Mouse (Mus musculus) embryo, embryonic 10 days (tissue): ENCODE data around the gene Rp2.
"Not testable (repeated sequence)": the region's sequence is repeated elsewhere in the genome, so short reads cannot be mapped to it uniquely, and the experiment has no call there.

Source experiments
- DNase-seq: peaks from one replicate; pipeline ENCODE4 v3.0.0-alpha.2; 2015; ENCODE audit warnings: low spot score

The Rp2 gene

DNA sequence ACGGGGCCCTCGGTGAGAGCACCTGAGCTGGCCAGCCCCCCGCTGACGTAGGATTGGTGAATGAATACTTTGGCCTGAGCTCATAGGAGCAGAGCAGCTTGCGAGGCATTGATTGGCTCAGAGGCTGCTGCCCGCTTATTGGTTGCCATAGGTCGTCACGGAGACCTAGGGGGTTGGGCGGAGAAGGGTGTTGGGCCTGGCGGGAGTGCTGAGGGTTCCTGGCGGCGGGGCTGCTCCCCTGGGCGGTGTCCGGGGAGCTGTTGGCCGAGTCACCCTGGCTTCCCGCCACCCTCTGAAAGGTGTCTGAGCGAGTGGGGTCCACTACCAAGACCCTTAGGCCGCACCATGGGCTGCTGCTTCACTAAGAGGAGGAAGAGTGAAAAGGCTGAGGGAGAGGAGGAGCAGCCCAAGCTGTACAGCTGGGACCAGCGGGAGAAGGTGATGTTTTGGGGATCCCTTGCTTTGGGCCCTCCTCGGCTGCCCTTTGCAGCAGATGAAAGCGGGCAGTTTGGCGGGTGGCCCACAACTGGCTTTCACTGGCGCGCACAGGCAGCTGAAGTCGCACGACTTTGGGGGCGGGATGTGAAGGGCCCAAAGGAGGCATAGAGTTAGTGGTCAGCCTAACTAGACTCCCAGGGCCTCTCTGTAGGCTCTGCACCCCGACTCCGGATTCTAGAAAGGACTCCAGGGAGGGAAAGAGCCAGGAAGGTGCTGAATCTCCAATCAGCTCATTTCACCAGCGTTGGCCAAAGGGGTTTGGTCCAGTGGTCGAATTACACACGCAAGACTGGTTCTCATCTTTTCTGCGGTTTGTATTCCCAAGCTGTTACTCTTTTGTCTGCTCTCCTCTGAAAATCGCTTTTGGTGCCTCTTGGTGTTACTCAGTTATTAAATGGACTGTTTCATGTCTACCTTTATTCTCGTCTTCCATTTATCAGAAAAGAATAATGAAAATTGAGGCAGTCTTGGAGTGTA is at the start of gene Rp2:
Gene Rp2 (plus strand): TSS at position 91 of the 975 bp plus-strand sequence.
- DNase-seq: peak; percentile 88

DNA sequence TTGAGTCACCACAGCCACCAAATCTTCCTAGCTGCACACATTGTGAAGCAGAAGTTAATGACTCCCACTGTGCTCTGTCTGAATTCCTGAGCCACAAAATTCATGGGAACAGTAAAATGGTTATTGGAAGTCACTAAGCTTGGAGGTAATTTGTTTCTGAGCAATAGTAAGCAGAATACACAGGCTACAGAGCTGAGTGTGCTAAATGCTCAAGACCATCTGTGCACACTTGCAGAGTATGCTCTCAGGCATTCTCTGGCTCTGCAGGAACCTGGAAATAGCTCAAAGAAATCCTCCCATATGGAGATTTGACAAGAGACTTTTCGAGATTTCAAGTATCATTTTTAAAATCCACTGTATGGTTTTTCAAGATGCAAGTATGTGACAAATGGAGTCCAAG is 31.5 kb upstream of the Rp2 start:
- no peak for DNase-seq

DNA sequence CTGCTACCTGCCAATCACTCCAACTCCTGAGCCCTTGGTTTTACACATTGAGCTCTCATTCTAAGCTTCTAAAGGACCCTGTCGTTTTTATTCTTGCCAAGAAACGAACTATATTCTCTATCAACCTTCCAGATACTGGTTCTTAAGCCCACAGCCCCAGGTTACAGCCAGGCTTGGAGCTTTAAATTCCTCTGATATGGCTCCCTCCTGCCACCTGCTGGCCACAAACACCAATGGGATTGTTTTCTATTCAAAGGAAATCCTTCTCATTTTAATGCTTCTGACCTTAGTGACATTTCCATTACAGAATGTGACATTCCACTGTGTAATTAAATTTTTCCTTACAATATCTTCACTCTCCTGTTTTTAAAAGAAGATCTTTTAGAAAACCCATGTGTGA is 28.6 kb upstream of the Rp2 start:
- DNase-seq: peak; percentile 55

DNA sequence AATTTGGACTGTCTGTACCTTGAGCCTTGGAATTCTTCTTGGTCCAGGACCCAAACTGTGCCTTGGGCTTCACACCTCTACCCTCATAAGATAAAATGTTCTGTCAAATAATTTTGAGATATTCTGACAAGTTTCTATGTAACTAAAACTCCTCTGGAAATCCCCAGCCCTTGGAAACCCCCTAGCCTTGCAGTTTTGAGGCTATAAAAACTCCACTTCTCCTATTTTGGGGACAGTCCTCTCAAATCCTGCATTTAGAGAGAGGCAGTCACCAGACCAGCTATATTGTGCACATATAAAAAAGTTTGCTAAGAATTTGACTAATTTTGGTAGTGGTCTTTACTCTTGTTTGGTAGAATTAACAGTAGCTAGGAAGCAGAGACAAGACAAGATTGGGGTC is 19.3 kb upstream of the Rp2 start:
- DNase-seq: no peak

DNA sequence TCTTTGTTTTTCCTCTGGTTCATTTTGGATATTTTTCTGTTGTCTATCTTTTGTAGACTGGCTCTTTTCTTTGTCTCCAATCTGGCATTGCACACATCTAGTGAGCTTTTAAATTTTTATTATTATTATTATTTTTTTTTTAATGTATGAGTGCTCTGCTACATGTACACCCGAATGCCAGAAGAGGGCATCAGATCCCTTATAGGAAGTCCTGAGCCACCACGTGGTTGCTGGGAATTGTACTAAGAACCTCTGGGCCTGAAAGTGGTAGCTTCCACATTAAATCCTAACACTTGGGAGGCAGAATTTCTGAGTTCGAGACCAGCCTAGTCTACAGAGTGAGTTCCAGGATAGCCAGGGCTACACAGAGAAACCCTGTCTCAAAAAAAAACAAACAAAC is 17.9 kb upstream of the Rp2 start:
- DNase-seq: no peak

DNA sequence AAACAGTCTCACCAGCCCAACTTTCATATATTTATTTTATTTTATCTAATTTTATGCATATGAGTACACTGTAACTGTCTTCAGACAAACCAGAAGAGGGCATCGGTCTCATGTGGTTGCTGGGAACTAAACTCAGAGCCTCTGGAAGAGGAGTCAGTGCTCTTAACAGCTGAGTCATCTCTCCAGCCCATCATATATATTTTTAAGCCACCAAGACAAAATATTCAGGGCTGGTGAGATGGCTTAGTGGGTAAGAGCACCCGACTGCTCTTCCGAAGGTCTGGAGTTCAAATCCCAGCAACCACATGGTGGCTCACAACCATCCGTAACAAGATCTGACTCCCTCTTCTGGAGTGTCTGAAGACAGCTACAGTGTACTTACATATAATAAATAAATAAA is 14.0 kb upstream of the Rp2 start:
- DNase-seq: not testable (repeated sequence)

DNA sequence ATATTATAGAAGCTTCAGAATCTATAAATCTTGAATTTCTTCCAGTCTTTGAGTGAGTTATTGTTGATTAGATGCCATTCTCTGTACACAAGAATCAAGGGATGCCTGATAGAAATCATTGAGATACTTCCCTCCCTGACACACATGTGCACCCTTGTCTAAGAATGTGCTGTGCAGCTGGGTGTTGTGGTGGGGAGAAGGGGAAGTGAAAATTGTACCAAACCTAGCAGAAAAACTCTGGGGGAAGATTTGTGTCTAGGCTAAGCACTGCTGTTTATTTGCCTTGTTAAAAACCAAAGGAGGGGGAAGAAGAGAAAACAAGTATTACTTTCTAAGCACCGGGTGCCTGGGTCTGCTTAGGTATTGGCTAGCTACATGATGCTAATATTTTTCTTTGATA is 9.0 kb upstream of the Rp2 start:
- no peak for DNase-seq

DNA sequence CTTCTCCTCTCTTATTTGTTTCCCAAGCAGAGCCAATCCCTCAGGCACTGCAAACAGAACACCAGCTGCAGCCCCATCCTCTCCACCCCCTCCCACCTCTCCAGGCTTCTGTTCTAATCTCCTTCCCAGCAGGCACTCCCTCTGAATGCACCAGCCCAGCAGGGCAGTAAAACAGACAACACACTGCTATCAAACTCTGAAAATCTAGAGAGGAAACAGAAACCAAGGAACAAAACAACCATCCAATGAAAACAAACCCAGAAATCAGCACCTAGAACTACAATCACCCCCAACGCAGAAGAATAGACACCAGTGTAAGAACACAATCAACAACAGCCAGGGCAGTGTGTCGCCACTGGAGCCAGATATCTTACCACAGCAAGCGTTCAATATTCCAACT is 8.0 kb upstream of the Rp2 start:
- DNase-seq: no peak

DNA sequence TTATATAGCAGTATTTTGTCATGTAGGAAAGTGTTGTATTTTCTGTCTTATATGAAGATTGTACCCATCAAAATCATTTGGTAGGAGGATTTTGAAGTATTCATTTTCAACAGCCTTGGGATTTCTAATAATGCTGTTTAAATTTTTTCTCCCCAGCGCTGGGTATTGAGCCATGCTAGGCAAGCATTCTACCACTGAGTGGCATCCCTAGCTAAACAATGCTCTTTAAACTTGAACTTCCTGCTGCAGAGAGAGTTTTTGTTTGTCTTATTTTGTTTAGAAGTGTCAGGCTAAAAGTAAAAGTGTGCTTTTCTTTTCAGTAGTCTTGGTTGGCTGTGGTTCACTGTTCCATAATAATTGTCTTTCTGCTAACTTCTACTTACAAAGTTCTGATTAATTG is 1.8 kb downstream of the Rp2 start:
- no peak for DNase-seq

DNA sequence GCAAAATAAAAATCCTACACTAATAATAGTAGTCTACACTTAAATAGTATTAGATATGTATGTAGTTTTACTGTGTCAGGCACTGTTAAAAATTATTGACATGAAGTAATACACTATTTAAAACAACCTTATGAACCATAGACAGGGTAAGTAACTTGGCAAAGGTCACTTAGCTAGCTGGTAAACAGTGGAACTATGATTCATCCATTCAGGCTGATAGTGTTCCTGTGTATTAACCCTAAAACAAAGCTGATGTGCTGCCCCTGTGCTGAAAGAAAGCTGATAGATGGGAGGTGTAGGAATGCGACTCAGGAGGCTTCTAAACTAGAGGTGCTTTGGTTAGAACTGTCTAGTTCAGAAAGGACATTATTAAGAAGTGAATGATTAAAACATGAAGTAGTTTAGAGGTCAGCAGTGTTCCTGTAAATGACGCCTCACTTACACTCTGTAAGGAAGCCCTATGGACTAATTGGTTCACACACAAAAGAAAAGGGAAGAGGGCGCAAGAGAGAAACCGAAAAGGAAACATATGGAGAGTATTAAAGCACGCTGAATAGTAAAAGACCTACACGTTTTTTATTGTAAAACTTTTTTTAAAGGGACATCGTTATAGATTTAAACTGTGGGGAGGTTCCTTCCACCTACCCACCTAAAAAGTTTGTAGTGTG is 15.2 kb downstream of the Rp2 start:
- no peak for DNase-seq

DNA sequence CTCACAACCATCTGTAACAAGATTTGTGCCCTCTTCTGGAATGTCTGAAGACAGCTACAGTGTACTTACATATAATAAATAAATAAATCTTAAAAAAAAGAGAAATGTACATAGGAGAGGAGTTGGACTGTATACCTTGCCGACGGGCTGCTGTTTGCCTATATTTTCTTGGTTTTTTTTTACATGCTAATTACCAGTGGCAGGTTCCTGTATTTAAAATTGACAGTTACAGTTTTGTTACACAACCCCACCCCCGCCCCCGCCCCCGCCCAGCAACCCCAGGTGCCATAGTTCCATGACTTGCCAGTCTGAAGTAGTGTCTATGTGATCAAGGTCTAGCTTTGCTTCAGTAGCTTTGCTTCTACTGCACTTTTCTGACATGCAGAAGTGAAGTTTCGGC is 18.0 kb downstream of the Rp2 start:
- no peak for DNase-seq

DNA sequence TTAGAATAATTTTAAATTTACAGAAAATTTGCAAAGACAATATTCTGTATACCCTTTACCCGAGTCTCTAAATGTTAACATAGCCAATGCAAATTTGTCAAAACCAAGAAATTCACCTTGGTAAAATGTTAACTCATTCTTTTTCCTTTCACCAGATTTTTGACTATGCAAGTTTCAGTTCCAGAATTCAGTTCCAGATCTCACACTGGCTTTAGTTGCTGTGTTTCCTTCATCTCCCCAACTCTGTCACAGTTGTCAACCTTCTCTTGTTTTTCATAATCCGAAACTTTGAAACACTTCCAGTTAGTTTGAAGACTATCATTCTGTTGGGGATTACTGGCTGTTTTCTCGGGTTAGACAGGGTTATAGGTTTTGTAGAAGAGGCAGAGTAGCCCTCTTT is 22.7 kb downstream of the Rp2 start:
- DNase-seq: no peak

DNA sequence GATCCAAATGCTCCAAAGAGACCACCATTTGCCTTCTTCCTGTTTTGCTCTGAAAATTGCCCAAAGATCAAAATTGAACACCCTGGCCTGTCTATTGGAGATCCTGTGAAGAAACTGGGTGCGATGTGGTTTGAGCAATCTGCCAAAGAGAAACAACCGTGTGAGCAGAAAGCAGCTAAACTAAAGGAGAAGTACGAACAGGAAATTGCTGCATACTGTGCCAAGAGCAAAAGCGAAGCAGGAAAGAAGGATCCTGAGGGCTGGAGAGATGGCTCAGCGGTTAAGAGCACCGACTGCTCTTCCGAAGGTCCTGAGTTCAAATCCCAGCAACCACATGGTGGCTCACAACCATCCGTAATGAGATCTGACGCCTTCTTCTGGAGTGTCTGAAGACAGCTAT is 27.7 kb downstream of the Rp2 start:
- DNase-seq: not testable (repeated sequence)

DNA sequence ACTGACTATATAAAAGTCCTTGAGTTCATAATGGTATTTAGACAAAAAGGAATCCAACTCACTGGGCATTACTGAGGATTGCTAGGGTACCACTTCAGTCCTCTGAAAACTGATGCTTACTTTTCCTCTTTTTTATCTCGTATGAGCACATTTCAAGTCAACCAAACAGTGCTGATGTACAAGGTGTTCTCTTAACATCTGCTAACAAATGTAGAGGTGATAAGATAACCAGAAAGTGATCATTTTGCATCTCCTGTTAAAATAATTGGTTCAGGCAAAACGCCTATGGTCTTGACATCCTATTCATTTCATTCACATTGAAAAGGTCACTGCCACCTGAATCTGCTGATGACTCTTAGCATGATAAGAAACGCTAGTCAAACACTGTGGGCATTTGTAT is 28.7 kb downstream of the Rp2 start:
- no peak for DNase-seq

DNA sequence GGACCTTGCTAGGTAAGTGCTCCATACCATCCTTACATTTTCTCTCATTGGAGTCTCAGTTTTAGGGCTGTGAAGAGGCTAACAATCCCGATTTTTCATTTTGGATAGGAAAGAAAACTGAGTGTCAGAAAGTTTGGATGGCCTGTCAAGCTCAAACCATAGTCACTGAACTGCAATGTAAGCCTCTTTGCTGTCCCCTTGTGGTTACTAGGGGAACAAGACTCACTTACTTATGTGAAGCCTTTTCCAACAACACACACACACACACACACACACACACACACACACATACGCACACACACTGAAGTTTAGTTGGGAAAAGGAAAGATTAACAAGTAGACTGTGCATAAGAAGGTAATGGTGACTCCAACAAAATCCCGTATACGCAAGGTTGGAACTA is 39.8 kb downstream of the Rp2 start:
- peak; percentile 35 for DNase-seq

DNA sequence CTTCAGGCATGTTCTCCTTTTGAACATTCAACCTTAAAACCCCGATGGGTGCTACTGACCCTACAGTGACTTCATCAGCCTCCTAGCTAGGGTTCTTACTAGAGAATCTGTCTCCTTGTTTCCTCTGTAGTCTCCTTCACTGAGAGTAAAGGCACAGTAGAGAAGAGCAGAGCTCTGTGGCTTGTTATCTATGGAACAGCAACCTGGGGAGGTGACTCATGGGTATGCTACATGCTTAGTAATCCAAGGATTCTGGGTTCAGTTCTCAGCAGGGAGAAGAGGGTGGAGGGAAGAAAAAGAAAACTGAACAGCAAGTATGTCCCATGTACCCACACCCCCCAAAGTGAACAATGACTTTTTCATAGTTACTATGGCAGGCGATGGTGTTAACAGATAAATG is 42.6 kb downstream of the Rp2 start:
- DNase-seq: no peak

DNA sequence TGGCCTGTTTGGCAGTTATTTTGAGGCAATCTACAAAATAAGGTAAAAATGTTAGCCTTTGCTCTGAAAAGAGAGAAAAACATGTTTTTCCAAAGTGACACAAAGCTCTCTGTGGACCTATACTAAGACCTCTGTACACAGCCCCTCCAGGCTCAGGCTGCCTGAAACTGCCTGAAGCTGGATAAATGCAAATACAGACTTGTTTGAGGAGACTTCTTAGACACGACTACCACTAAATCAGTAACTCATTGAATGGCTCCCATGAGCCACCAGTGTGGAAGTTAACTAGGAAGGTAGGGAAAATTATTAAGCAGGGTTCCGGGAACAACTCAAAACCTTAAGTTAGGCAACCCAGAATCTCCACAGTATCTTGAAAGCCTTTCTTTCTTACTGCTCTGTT is 43.4 kb downstream of the Rp2 start:
- no peak for DNase-seq

DNA sequence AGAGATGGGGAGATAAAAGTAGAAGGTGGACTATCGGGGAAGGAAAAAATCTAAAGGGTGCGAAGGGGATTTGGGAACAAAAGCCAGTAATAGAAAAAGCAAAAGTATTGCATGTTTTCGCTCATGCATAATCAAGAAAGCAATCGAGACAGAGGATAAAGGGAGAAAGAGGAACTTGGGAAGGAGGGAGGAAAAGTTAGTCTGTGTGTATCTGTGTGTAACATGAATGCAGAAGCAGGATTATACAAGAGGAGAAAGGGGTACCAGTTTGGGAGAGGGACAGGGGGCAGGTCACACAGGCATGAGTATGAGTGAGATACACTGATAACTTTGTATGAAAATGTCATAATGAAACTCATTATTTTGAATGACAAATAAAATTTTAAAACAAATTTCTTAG is 47.1 kb downstream of the Rp2 start:
- DNase-seq: no peak

DNA sequence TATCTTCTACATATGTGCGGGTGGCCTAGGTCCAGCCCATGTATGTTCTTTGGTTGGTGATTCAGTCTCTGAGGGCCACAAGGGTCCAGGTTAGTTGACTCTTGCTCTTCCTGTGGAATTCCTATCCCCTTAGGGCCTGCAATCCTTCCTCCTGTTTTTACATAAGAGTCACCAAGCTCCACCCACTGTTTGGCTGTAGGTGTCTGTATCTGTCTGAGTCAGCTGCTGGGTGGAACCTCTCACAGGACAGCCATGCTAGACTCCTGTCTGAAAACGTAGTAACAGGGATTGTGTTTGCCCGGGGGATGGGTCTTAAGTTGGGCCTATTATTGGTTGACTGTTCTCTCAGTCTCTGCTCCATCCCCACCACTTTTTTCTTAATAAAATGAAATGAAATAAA is 47.9 kb downstream of the Rp2 start:
- DNase-seq: no peak

DNA sequence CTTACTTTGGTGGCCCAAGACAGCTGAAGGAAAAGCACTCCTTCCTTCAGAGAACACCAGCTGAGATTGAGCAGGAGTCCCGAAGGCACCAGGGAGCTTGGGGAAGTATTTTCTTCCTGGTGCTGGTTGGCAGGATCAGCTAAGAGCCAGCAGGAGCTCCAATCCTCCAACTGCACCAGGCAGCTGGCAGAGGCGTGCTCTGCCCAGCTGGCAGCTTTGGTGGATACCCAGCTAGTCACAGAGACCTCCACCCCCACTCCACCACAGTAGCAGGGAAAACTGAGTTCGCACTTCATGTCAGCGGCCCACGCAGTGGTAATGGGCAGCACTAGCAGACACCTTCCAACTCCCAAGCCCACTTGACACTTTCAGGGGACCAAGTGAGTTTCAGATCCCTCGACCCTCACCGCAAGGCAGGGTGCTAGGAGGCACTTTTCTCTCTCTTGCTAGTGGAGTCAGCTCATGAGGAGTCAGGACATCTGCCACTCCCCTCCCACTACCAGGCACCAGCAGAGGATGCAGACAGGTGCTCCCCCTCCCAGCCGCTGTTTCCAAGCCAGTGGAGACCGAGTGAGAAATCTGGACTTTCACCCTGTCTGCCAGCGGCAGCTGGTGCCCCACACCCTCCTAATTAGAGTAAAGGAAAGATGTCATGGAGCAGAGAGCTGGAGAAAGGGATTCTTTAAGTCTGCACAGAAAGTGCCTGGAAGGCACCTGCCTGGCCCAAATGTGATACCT is 50.8 kb downstream of the Rp2 start:
- no peak for DNase-seq

DNA sequence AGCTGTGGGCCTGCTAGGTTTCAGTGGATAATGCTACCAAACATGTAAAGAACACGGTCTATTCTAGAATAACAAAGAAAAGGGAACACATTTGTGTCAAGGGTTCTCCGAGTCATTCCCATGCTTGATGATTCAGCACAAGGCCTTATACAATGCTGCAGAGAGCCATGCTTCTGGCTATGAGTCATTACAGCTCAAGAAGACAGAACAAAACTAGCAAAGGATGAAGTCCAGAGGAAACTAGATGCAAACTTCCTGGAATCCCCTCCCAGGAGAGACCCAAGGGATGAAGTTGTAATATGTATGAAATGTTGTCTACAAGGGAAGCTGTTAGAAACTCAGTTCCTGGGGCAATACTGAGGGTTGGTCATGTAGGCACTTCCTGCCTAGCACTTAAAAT is 54.2 kb downstream of the Rp2 start:
- DNase-seq: no peak

DNA sequence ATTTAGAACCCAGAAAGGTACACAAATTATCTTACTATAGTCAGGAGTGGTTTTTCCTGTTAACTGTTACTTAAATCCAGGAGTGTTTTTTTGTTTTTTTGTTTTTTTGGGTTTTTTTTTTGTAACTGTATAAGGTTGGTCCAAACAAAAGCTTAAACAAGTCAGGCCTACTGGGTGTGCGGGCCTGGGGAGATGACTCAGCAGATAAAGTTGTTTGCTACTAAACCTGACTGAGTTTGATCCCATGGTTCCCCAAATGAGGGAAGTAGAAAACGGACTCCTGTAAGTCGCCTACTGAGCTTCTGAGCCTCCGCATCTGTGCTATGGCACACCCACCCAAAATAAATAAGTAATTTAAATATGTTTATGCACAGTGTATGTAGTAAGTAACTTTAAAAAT is 55.3 kb downstream of the Rp2 start:
- DNase-seq: no peak
